Mouse (Mus musculus) adrenal gland, postnatal 4 days (tissue): ENCODE data around the gene Hspa12b. TPM values are rescaled to one million over a fixed set of nuclear protein-coding genes. Genes with fewer than 3 reads are reported as not detected.

Experiments
- DNase-seq, 2 experiments: peaks; one replicate each; pipeline ENCODE4 v3.0.0; 2021 to 2022; ENCODE audit warnings: low spot score in 2 of 2, mixed read lengths in 2 of 2
- total RNA-seq, 2 experiments: library from RNA; stranded (reverse); gene quantifications; 2 replicates each; pipeline ENCODE4 v1.2.3; 2021

Hspa12b gene
- total RNA-seq, 2 experiments from 2014 or later = 20.7 to 23.0 TPM

GRCm38 (mm10) chr2:131147043-131147365, 19.9 kb downstream of the Hspa12b start:
- no peak for DNase-seq

- no peak for DNase-seq
Measured at GRCm38 (mm10) chr2:131148353-131149253, 21.5 kb downstream of the Hspa12b start.

GRCm38 (mm10) chr2:131149254-131149578, 22.1 kb downstream of the Hspa12b start:
- no peak for DNase-seq

- no peak for DNase-seq
Measured at GRCm38 (mm10) chr2:131152166-131152730, 25.2 kb downstream of the Hspa12b start.

GRCm38 (mm10) chr2:131154036-131154435, 27.0 kb downstream of the Hspa12b start:
- DNase-seq = no peak

- no peak for DNase-seq
Measured at GRCm38 (mm10) chr2:131156987-131157386, 29.9 kb downstream of the Hspa12b start.

GRCm38 (mm10) chr2:131159491-131159910, 32.4 kb downstream of the Hspa12b start:
- no peak for DNase-seq

- peak; percentile 75 to 86 for DNase-seq
Measured at GRCm38 (mm10) chr2:131159938-131160581, 33.0 kb downstream of the Hspa12b start, which contains the start of gene 1700037H04Rik. 1700037H04Rik (minus strand) TSS chr2:131160081.

- DNase-seq = no peak
Measured at GRCm38 (mm10) chr2:131160671-131161111, 33.6 kb downstream of the Hspa12b start.

- DNase-seq = no peak
Measured at GRCm38 (mm10) chr2:131163924-131164323, 36.8 kb downstream of the Hspa12b start.

- no peak for DNase-seq
Measured at GRCm38 (mm10) chr2:131166172-131166571, 39.1 kb downstream of the Hspa12b start.

GRCm38 (mm10) chr2:131167984-131168383, 40.9 kb downstream of the Hspa12b start:
- no peak for DNase-seq

GRCm38 (mm10) chr2:131168914-131169313, 41.8 kb downstream of the Hspa12b start:
- no peak for DNase-seq

GRCm38 (mm10) chr2:131170936-131171335, 43.9 kb downstream of the Hspa12b start:
- no peak for DNase-seq

GRCm38 (mm10) chr2:131171401-131172104, 44.5 kb downstream of the Hspa12b start:
- peak in 1 of 2 experiments; percentile 38 for DNase-seq

GRCm38 (mm10) chr2:131172322-131172721, 45.2 kb downstream of the Hspa12b start:
- DNase-seq = no peak

GRCm38 (mm10) chr2:131174700-131175099, 47.6 kb downstream of the Hspa12b start:
- no peak for DNase-seq

- DNase-seq = no peak
Measured at GRCm38 (mm10) chr2:131175286-131175944, 48.3 kb downstream of the Hspa12b start.

- DNase-seq = no peak
Measured at GRCm38 (mm10) chr2:131175945-131176309, 48.8 kb downstream of the Hspa12b start.

- DNase-seq = no peak
Measured at GRCm38 (mm10) chr2:131176491-131176890, 49.4 kb downstream of the Hspa12b start.

- DNase-seq = no peak
Measured at GRCm38 (mm10) chr2:131177932-131178331, 50.9 kb downstream of the Hspa12b start.
